Comparison of ENCODE assay signal across 8 mouse cellular contexts in the genomic region with DNA sequence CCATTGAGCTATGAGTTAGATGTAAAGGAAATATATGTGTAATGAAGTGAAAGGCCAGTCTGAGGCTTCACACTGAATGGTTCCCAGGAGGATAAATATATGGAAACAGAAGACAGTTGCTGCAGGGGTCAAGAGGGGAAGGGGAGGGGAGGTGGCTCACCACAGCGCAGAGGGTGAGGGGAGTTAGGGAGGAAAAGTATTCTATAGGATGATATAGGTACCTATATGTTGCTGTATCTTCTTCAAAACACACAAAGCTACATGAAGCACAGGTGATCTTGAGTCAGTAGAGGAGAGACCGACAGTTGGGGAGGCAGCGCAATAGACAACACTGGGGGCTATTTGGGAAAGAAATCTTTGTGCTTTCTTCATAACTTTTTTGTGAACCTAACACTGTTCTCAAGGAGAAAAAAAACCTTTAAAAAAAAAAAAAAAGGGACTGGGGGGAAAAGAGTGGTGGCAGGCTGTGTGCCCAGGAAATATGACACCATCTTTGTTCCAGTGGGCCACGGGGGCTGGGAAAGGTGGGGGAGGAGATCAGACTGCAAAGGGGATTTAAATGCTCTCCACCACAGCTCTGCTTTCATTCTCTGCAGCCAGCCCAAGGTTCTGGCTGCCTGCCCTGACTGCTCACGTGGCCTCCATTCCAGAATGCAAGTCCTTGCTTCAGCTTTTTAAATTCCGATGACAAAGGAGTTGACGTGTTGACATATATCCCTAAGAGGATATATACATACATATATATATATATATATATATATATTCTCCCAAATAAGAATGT.
DNase-seq lines count a peak whose midpoint lies in the region; ATAC-seq and TF ChIP-seq lines count a peak whose summit lies in the region.

No protein-coding gene starts in this region.

- no peak overlapping the region for H3K27ac ChIP-seq in intestine, embryonic 15.5 days
- H3K27ac ChIP-seq in intestine, postnatal 0 days (ENCODE audit: low read depth, low read length) = no peak overlapping the region
- peak overlapping the region; percentile 51; the same call in 1 of the 2 replicates for H3K27ac ChIP-seq in embryonic facial prominence, embryonic 13.5 days
- peak overlapping the region; percentile 75 for H3K27ac ChIP-seq in heart, embryonic 15.5 days

- no peak overlapping the region for H3K4me3 ChIP-seq in intestine, embryonic 15.5 days (replicated peaks)
- no peak overlapping the region for H3K4me3 ChIP-seq in intestine, postnatal 0 days (ENCODE audit: low read depth, low read length)
- no peak overlapping the region for H3K4me3 ChIP-seq in embryonic facial prominence, embryonic 13.5 days
- H3K4me3 ChIP-seq in heart, embryonic 15.5 days = no peak overlapping the region

- H3K4me2 ChIP-seq in intestine, embryonic 15.5 days (replicated peaks) = no peak overlapping the region
- H3K4me2 ChIP-seq in intestine, postnatal 0 days (replicated peaks; ENCODE audit: low read depth) = no peak overlapping the region
- peak overlapping the region; percentile 31 for H3K4me2 ChIP-seq in embryonic facial prominence, embryonic 13.5 days
- peak overlapping the region; percentile 15; the same call in 1 of the 2 replicates for H3K4me2 ChIP-seq in heart, embryonic 15.5 days

- ATAC-seq in intestine, embryonic 15.5 days = peak; percentile 67; the same call in 1 of the 2 replicates
- ATAC-seq in intestine, postnatal 0 days = no peak
- ATAC-seq in embryonic facial prominence, embryonic 13.5 days (ENCODE audit: insufficient number of reproducible peaks, insufficient read depth, low FRiP score, low TSS enrichment, low read depth) = peak; percentile 82
- ATAC-seq in heart, embryonic 15.5 days (replicated peaks; ENCODE audit: insufficient number of reproducible peaks, insufficient read depth, low FRiP score, low read depth) = peak; percentile 94

- no peaks in the 10 kb centered on the region for H3K9me3 ChIP-seq in intestine, embryonic 15.5 days
- H3K9me3 ChIP-seq in intestine, postnatal 0 days (ENCODE audit: control insufficient read depth) = no peaks in the 10 kb centered on the region
- H3K9me3 ChIP-seq in embryonic facial prominence, embryonic 13.5 days = no peaks in the 10 kb centered on the region
- no peaks in the 10 kb centered on the region for H3K9me3 ChIP-seq in heart, embryonic 15.5 days (replicated peaks)

- DNase-seq in kidney, postnatal 10 days = peak; percentile 79
- DNase-seq in lung, postnatal 36 days = peak; percentile 37
- peak; percentile 71 for DNase-seq in right cerebral cortex, postnatal 14 days
- no peak for DNase-seq in cerebellum, adult 11 months

- no peak overlapping the region for H3K9ac ChIP-seq in intestine, embryonic 15.5 days
- H3K9ac ChIP-seq in intestine, postnatal 0 days (ENCODE audit: low read depth, low read length) = no peak overlapping the region
- H3K9ac ChIP-seq in embryonic facial prominence, embryonic 13.5 days = no peak overlapping the region
- H3K9ac ChIP-seq in heart, embryonic 15.5 days = no peak overlapping the region

- no peaks in the 10 kb centered on the region for H3K36me3 ChIP-seq in intestine, embryonic 15.5 days
- H3K36me3 ChIP-seq in intestine, postnatal 0 days (ENCODE audit: control insufficient read depth, insufficient read depth) = no peaks in the 10 kb centered on the region
- no peaks in the 10 kb centered on the region for H3K36me3 ChIP-seq in embryonic facial prominence, embryonic 13.5 days
- H3K36me3 ChIP-seq in heart, embryonic 15.5 days = no peaks in the 10 kb centered on the region

- 37% methylated on average over 7 of the region's 7 CpGs for WGBS in intestine, embryonic 15.5 days
- 44% methylated on average over 7 of the region's 7 CpGs for WGBS in intestine, postnatal 0 days
- 15% methylated on average over 7 of the region's 7 CpGs for WGBS in embryonic facial prominence, embryonic 13.5 days
- 27% methylated on average over 7 of the region's 7 CpGs for WGBS in heart, embryonic 15.5 days

- no peaks in the 10 kb centered on the region for H3K27me3 ChIP-seq in intestine, embryonic 15.5 days (replicated peaks)
- H3K27me3 ChIP-seq in intestine, postnatal 0 days (replicated peaks; ENCODE audit: control insufficient read depth, insufficient read depth, low read length) = no peaks in the 10 kb centered on the region
- H3K27me3 ChIP-seq in embryonic facial prominence, embryonic 13.5 days = no peaks in the 10 kb centered on the region
- no peaks in the 10 kb centered on the region for H3K27me3 ChIP-seq in heart, embryonic 15.5 days

- no peaks in the 10 kb centered on the region for H3K4me1 ChIP-seq in intestine, embryonic 15.5 days (replicated peaks)
- no peaks in the 10 kb centered on the region for H3K4me1 ChIP-seq in intestine, postnatal 0 days (replicated peaks; ENCODE audit: control insufficient read depth, insufficient read depth, low read length)
- H3K4me1 ChIP-seq in embryonic facial prominence, embryonic 13.5 days = peaks cover 21% of the 10 kb centered on the region
- peaks cover 26% of the 10 kb centered on the region for H3K4me1 ChIP-seq in heart, embryonic 15.5 days (replicated peaks)

- TF ChIP-seq CTCF in intestine, postnatal 0 days (IDR thresholded peaks at IDR 0.05; ENCODE audit: low read depth) = no peak

Comparison
In these comparisons a context has a peak if more than half of its experiments do, and no peak if none do; other contexts are left out.
1. H3K27ac ChIP-seq: peak in embryonic facial prominence, embryonic 13.5 days (single experiment) and heart, embryonic 15.5 days (single experiment); none in intestine, embryonic 15.5 days (single experiment) and intestine, postnatal 0 days (single experiment).
2. H3K4me2 ChIP-seq: peak in embryonic facial prominence, embryonic 13.5 days (single experiment) and heart, embryonic 15.5 days (single experiment); none in intestine, embryonic 15.5 days (single experiment) and intestine, postnatal 0 days (single experiment).